Mouse (Mus musculus) cerebellum, adult 11-12 months (tissue): Measurements from ENCODE around the gene C2cd2l.
"Not testable (repeated sequence)": the region's sequence is repeated elsewhere in the genome, so short reads cannot be mapped to it uniquely, and the experiment has no call there.

ENCODE experiments used
- DNase-seq: peaks from one replicate; pipeline ENCODE4 v3.0.0; 2022

Gene C2cd2l

GRCm38 (mm10) chr9:44311136-44312134 is 8.7 kb downstream of the C2cd2l start:
- no peak for DNase-seq

GRCm38 (mm10) chr9:44310750-44311135 is 9.3 kb downstream of the C2cd2l start:
- DNase-seq, result no peak

GRCm38 (mm10) chr9:44309756-44310155 is 10.3 kb downstream of the C2cd2l start:
- DNase-seq, result no peak

GRCm38 (mm10) chr9:44307248-44307647 is 12.8 kb downstream of the C2cd2l start:
- DNase-seq, result no peak

- no peak for DNase-seq
Observed at GRCm38 (mm10) chr9:44306532-44306931, 13.6 kb downstream of the C2cd2l start.

GRCm38 (mm10) chr9:44305466-44306079 is 14.5 kb downstream of the C2cd2l start, which contains the start of gene Hinfp:
TSS of gene Hinfp (minus strand) at chr9:44305671.
- peak; percentile 99 for DNase-seq

GRCm38 (mm10) chr9:44300001-44300400 is 20.1 kb downstream of the C2cd2l start:
- not testable (repeated sequence) for DNase-seq

GRCm38 (mm10) chr9:44292490-44292889 is 27.6 kb downstream of the C2cd2l start:
- DNase-seq, result no peak

- no peak for DNase-seq
Observed at GRCm38 (mm10) chr9:44288959-44289291, 31.2 kb downstream of the C2cd2l start.

- peak; percentile 68 for DNase-seq
Observed at GRCm38 (mm10) chr9:44288076-44288958, 31.8 kb downstream of the C2cd2l start, which contains the start of gene Abcg4. TSS of gene Abcg4 (minus strand) at chr9:44288615.

- peak; percentile 61 for DNase-seq
Observed at GRCm38 (mm10) chr9:44287401-44288075, 32.5 kb downstream of the C2cd2l start.

- DNase-seq, result no peak
Observed at GRCm38 (mm10) chr9:44287003-44287400, 33.1 kb downstream of the C2cd2l start.

GRCm38 (mm10) chr9:44286256-44286850 is 33.7 kb downstream of the C2cd2l start:
- no peak for DNase-seq

- no peak for DNase-seq
Observed at GRCm38 (mm10) chr9:44283183-44283582, 36.9 kb downstream of the C2cd2l start.

- DNase-seq, result no peak
Observed at GRCm38 (mm10) chr9:44269973-44270372, 50.1 kb downstream of the C2cd2l start.

GRCm38 (mm10) chr9:44269077-44269476 is 51.0 kb downstream of the C2cd2l start:
- peak; percentile 28 for DNase-seq

- DNase-seq, result peak; percentile 12
Observed at GRCm38 (mm10) chr9:44268432-44268831, 51.7 kb downstream of the C2cd2l start, which contains the start of gene Nlrx1. TSS of gene Nlrx1 (minus strand) at chr9:44268599.

GRCm38 (mm10) chr9:44268027-44268360 is 52.1 kb downstream of the C2cd2l start:
- DNase-seq, result peak; percentile 86

GRCm38 (mm10) chr9:44267319-44268026 is 52.6 kb downstream of the C2cd2l start:
- DNase-seq, result no peak

GRCm38 (mm10) chr9:44266478-44267226 is 53.4 kb downstream of the C2cd2l start:
- DNase-seq, result no peak
